Mouse (Mus musculus): ENCODE measurements at regions not wholly inside any gene's neighbourhood (a gene's known extent, or its start where the extent isn't known, plus 50 kb on each side); places are given as distances from the start of the nearest gene placed in this dataset. TPM values are rescaled to one million over a fixed set of nuclear protein-coding genes. Genes with fewer than 3 reads are reported as not detected.
"Not testable (repeated sequence)": the region's sequence is repeated elsewhere in the genome, so short reads cannot be mapped to it uniquely, and the experiment has no call there.

GRCm38 (mm10) chr14:96681740-96682139 lies 162.8 kb upstream of the Klhl1 start:
- H3K4me3 ChIP-seq (replicated peaks): no peak overlapping the region
- ATAC-seq (replicated peaks; ENCODE audit: low FRiP score): no peak
- H3K4me2 ChIP-seq: no peak overlapping the region
- H3K27me3 ChIP-seq: no peaks in the 10 kb centered on the region
- H3K36me3 ChIP-seq: no peaks in the 10 kb centered on the region
- no peak overlapping the region for H3K27ac ChIP-seq
- WGBS: 72% methylated on average over 3 of the region's 3 CpGs
- no peaks in the 10 kb centered on the region for H3K4me1 ChIP-seq
- no peaks in the 10 kb centered on the region for H3K9me3 ChIP-seq (replicated peaks)
- no peak overlapping the region for H3K9ac ChIP-seq

GRCm38 (mm10) chr14:96676213-96676612 lies 157.3 kb upstream of the Klhl1 start:
- Histone ChIP-seq H3K27me3 (no peaks in the 10 kb centered on the region), H3K4me1 (no peaks in the 10 kb centered on the region), H3K4me2 (no peak overlapping the region), H3K9ac (no peak overlapping the region), H3K36me3 (no peaks in the 10 kb centered on the region), H3K9me3 (replicated peaks) (no peaks in the 10 kb centered on the region), H3K27ac (no peak overlapping the region), H3K4me3 (replicated peaks) (no peak overlapping the region)
- WGBS: 76% methylated on average over 1 of the region's 1 CpGs
- no peak for ATAC-seq (replicated peaks; ENCODE audit: low FRiP score)

- no peak overlapping the region for H3K27ac ChIP-seq
- no peaks in the 10 kb centered on the region for H3K27me3 ChIP-seq
- no peaks in the 10 kb centered on the region for H3K4me1 ChIP-seq
- no peak overlapping the region for H3K9ac ChIP-seq
- H3K4me2 ChIP-seq: no peak overlapping the region
- no peaks in the 10 kb centered on the region for H3K36me3 ChIP-seq
- no peaks in the 10 kb centered on the region for H3K9me3 ChIP-seq (replicated peaks)
- WGBS: 78% methylated on average over 2 of the region's 2 CpGs
- no peak overlapping the region for H3K4me3 ChIP-seq (replicated peaks)
- no peak for ATAC-seq (replicated peaks; ENCODE audit: low FRiP score)
Measured at GRCm38 (mm10) chr14:96668635-96669034, 149.7 kb upstream of the Klhl1 start.

- Histone ChIP-seq H3K9me3 (replicated peaks) (no peaks in the 10 kb centered on the region), H3K27me3 (no peaks in the 10 kb centered on the region), H3K27ac (no peak overlapping the region), H3K9ac (no peak overlapping the region), H3K4me2 (no peak overlapping the region), H3K4me3 (replicated peaks) (no peak overlapping the region), H3K4me1 (no peaks in the 10 kb centered on the region), H3K36me3 (no peaks in the 10 kb centered on the region)
- 86% methylated on average over 1 of the region's 1 CpGs for WGBS
- no peak for ATAC-seq (replicated peaks; ENCODE audit: low FRiP score)
Measured at GRCm38 (mm10) chr14:96656500-96656899, 137.6 kb upstream of the Klhl1 start.

GRCm38 (mm10) chr14:96630291-96630690 lies 111.4 kb upstream of the Klhl1 start:
- Histone ChIP-seq H3K9me3 (replicated peaks) (no peaks in the 10 kb centered on the region), H3K4me2 (no peak overlapping the region), H3K4me3 (replicated peaks) (no peak overlapping the region), H3K27me3 (no peaks in the 10 kb centered on the region), H3K36me3 (no peaks in the 10 kb centered on the region), H3K9ac (no peak overlapping the region), H3K27ac (no peak overlapping the region), H3K4me1 (no peaks in the 10 kb centered on the region)
- WGBS: 79% methylated on average over 2 of the region's 2 CpGs
- no peak for ATAC-seq (replicated peaks; ENCODE audit: low FRiP score)

GRCm38 (mm10) chr14:96606736-96607135 lies 87.8 kb upstream of the Klhl1 start:
- Histone ChIP-seq H3K27me3 (no peaks in the 10 kb centered on the region), H3K9me3 (replicated peaks) (no peaks in the 10 kb centered on the region), H3K4me3 (replicated peaks) (no peak overlapping the region), H3K4me1 (no peaks in the 10 kb centered on the region), H3K4me2 (no peak overlapping the region), H3K27ac (no peak overlapping the region), H3K36me3 (no peaks in the 10 kb centered on the region), H3K9ac (no peak overlapping the region)
- no peak for ATAC-seq (replicated peaks; ENCODE audit: low FRiP score)
- 72% methylated on average over 4 of the region's 4 CpGs for WGBS

- not testable (repeated sequence) for H3K27ac ChIP-seq; H3K9ac ChIP-seq; H3K27me3 ChIP-seq; H3K36me3 ChIP-seq; H3K4me1 ChIP-seq; H3K4me3 ChIP-seq (replicated peaks); ATAC-seq (replicated peaks; ENCODE audit: low FRiP score); H3K9me3 ChIP-seq (replicated peaks); H3K4me2 ChIP-seq
- 69% methylated on average over 1 of the region's 1 CpGs for WGBS
Measured at GRCm38 (mm10) chr14:96601092-96601491, 82.2 kb upstream of the Klhl1 start.

- H3K9ac ChIP-seq: no peak overlapping the region
Measured at GRCm38 (mm10) chr14:96592051-96592450, 73.1 kb upstream of the Klhl1 start.

More at GRCm38 (mm10) chr14:96592051-96592450, 73.1 kb upstream of the Klhl1 start:
- no peak overlapping the region for H3K27ac ChIP-seq
- no peaks in the 10 kb centered on the region for H3K36me3 ChIP-seq
- no peaks in the 10 kb centered on the region for H3K9me3 ChIP-seq (replicated peaks)
- H3K27me3 ChIP-seq: no peaks in the 10 kb centered on the region
- no peak overlapping the region for H3K4me2 ChIP-seq
- no peak overlapping the region for H3K4me3 ChIP-seq (replicated peaks)
- no peaks in the 10 kb centered on the region for H3K4me1 ChIP-seq
- no peak for ATAC-seq (replicated peaks; ENCODE audit: low FRiP score)

Small RNAs in the stretch of these regions (microRNA-seq; reads per million reads assigned to microRNA genes)
- not detected for gene Gm27441

Measured in kidney, embryonic 15.5 days (tissue).